Comparison of ENCODE assay signal across 25 mouse cellular contexts in the genomic region with DNA sequence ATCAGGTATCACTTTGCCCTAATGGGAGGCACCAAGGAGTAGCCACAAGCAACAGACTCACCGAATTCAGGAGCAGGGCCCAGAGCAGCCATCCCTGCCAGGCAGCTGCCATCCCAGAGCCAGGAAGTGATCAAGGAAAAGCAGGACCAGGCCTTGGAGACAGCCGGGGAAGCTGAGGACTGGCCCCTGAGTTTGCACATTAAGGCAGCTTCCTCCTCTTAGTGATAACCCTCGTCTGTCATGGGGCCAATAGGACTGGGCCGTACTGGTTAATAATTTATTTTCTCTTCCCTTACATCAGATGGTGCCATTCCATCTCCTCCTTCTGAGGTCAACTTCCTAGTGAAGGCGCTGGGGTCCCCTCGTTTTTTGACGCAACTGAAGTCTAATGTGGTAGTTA. TPM values are rescaled to one million over a fixed set of nuclear protein-coding genes. Genes with fewer than 3 reads are reported as not detected.
A peak's percentile ranks its signal among the peaks of the same experiment; 100 is the strongest.
DNase-seq lines count a peak whose midpoint lies in the region; ATAC-seq and TF ChIP-seq lines count a peak whose summit lies in the region.
"Had no signal": no experiment of that assay in that cellular context is flagged by ENCODE, and none has a peak within 500 bp of the region (broad histone marks: within the 10 kb centered on the region; RNA-seq: fewer than 3 reads in every experiment).

Gene Npc1l1 (minus strand): TSS at position 132 of the 400 bp plus-strand sequence.

- no peak within 1 kb of the TSS for H3K9ac ChIP-seq in intestine, postnatal 0 days (ENCODE audit: low read depth, low read length)
- no peak within 1 kb of the TSS for H3K9ac ChIP-seq in stomach, embryonic 16.5 days (ENCODE audit: low read length)
- H3K9ac ChIP-seq: embryonic facial prominence, embryonic 12.5 days; embryonic facial prominence, embryonic 15.5 days; forebrain, embryonic 15.5 days; hindbrain, embryonic 12.5 days; hindbrain, embryonic 15.5 days had no signal

- H3K4me1 ChIP-seq in E14TG2a.4 (replicated peaks; ENCODE audit: low read depth, low read length) = peaks cover 8% of the 10 kb centered on the region; the same call in 1 of the 2 replicates
- 0 out of 2 replicates have a peak, but pooled peaks cover 5% of the 10 kb centered on the region for H3K4me1 ChIP-seq in intestine, postnatal 0 days (replicated peaks; ENCODE audit: control insufficient read depth, insufficient read depth, low read length)
- no peaks in the 10 kb centered on the region for H3K4me1 ChIP-seq in stomach, embryonic 16.5 days (ENCODE audit: control insufficient read depth, insufficient read depth, low read length)
- H3K4me1 ChIP-seq: embryonic facial prominence, embryonic 12.5 days; embryonic facial prominence, embryonic 15.5 days; forebrain, embryonic 15.5 days; hindbrain, embryonic 12.5 days; hindbrain, embryonic 15.5 days had no signal

- peak within 1 kb of the TSS; percentile 80 for H3K27ac ChIP-seq in intestine, postnatal 0 days (ENCODE audit: low read depth, low read length)
- H3K27ac ChIP-seq in stomach, embryonic 16.5 days (ENCODE audit: low read length) = no peak within 1 kb of the TSS
- H3K27ac ChIP-seq: embryonic facial prominence, embryonic 12.5 days; embryonic facial prominence, embryonic 15.5 days; forebrain, embryonic 15.5 days; gastrocnemius, adult 2 months; hindbrain, embryonic 12.5 days; hindbrain, embryonic 15.5 days had no signal

- peaks cover 24% of the 10 kb centered on the region for H3K27me3 ChIP-seq in E14TG2a.4 (ENCODE audit: insufficient read depth, low read length)
- H3K27me3 ChIP-seq in intestine, postnatal 0 days (replicated peaks; ENCODE audit: control insufficient read depth, insufficient read depth, low read length) = no peaks in the 10 kb centered on the region
- H3K27me3 ChIP-seq in stomach, embryonic 16.5 days (ENCODE audit: control insufficient read depth, insufficient read depth, low read length) = no peaks in the 10 kb centered on the region
- H3K27me3 ChIP-seq: embryonic facial prominence, embryonic 12.5 days; embryonic facial prominence, embryonic 15.5 days; forebrain, embryonic 15.5 days; hindbrain, embryonic 12.5 days; hindbrain, embryonic 15.5 days had no signal

- H3K4me2 ChIP-seq in intestine, postnatal 0 days (replicated peaks; ENCODE audit: low read depth) = peak within 1 kb of the TSS; percentile 72
- no peak within 1 kb of the TSS for H3K4me2 ChIP-seq in stomach, embryonic 16.5 days (ENCODE audit: low read depth, low read length)
- H3K4me2 ChIP-seq: embryonic facial prominence, embryonic 12.5 days; embryonic facial prominence, embryonic 15.5 days; forebrain, embryonic 15.5 days; heart, embryonic 11.5 days; hindbrain, embryonic 12.5 days; hindbrain, embryonic 15.5 days had no signal

- no peak for DNase-seq in kidney, adult 11 months
- DNase-seq in neural tube, embryonic 10.5 days (ENCODE audit: extremely low spot score, low spot score) = no peak
- DNase-seq: adrenal gland, postnatal 10 days; adrenal gland, postnatal 36 days; cerebellum, adult 11 months; cerebellum, adult 2 months; cerebellum, adult 9-11 months; cerebellum, postnatal 25 days; gastrocnemius, adult 2 months; gastrocnemius, postnatal 14 days; heart, adult 11 months had no signal

- WGBS in intestine, postnatal 0 days = 45% methylated on average over 7 of the region's 7 CpGs
- 65% methylated on average over 7 of the region's 7 CpGs for WGBS in stomach, embryonic 16.5 days

- no peaks in the 10 kb centered on the region for H3K36me3 ChIP-seq in E14TG2a.4 (ENCODE audit: insufficient read depth, low read length)
- peaks cover 2% of the 10 kb centered on the region; the same call in 1 of the 2 replicates for H3K36me3 ChIP-seq in intestine, postnatal 0 days (ENCODE audit: control insufficient read depth, insufficient read depth)
- H3K36me3 ChIP-seq in stomach, embryonic 16.5 days (ENCODE audit: control insufficient read depth, insufficient read depth, low read length) = no peaks in the 10 kb centered on the region
- H3K36me3 ChIP-seq: embryonic facial prominence, embryonic 12.5 days; embryonic facial prominence, embryonic 15.5 days; forebrain, embryonic 15.5 days; G1E; hindbrain, embryonic 12.5 days; hindbrain, embryonic 15.5 days had no signal

- ATAC-seq in intestine, postnatal 0 days = peak; percentile 81
- peak; percentile 27; the same call in 1 of the 2 replicates for ATAC-seq in stomach, embryonic 16.5 days (ENCODE audit: insufficient read depth, low FRiP score)
- ATAC-seq in frontal cortex, adult (ENCODE audit: low TSS enrichment) = no peak
- ATAC-seq: forebrain, embryonic 15.5 days; Patski had no signal

- TF ChIP-seq CTCF in E14TG2a.4 (conservative IDR thresholded peaks at IDR 0.05; ENCODE audit: low read length) = no peak
- TF ChIP-seq CTCF in intestine, postnatal 0 days (IDR thresholded peaks at IDR 0.05; ENCODE audit: low read depth) = no peak

- peaks cover 6% of the 10 kb centered on the region for H3K9me3 ChIP-seq in E14TG2a.4 (ENCODE audit: low read length)
- H3K9me3 ChIP-seq in intestine, postnatal 0 days (ENCODE audit: control insufficient read depth) = no peaks in the 10 kb centered on the region
- H3K9me3 ChIP-seq in stomach, embryonic 16.5 days (replicated peaks; ENCODE audit: control insufficient read depth, low read length) = 0 out of 2 replicates have a peak, but pooled peaks cover 4% of the 10 kb centered on the region
- H3K9me3 ChIP-seq: embryonic facial prominence, embryonic 15.5 days; forebrain, embryonic 15.5 days; hindbrain, embryonic 12.5 days had no signal

- H3K4me3 ChIP-seq in E14TG2a.4 (replicated peaks; ENCODE audit: low read length) = peak within 1 kb of the TSS; percentile 55
- H3K4me3 ChIP-seq in intestine, postnatal 0 days (ENCODE audit: low read depth, low read length) = peak within 1 kb of the TSS; percentile 41
- no peak within 1 kb of the TSS for H3K4me3 ChIP-seq in stomach, embryonic 16.5 days (replicated peaks; ENCODE audit: low read length)
- H3K4me3 ChIP-seq: embryonic facial prominence, embryonic 12.5 days; embryonic facial prominence, embryonic 15.5 days; forebrain, embryonic 15.5 days; gastrocnemius, adult 2 months; hindbrain, embryonic 12.5 days; hindbrain, embryonic 15.5 days had no signal

RNA-seq across cellular contexts. Expression of gene Npc1l1, which starts in this region (rescaled TPM):
- 70.7 and 75.4 TPM in 2 replicates for polyA plus RNA-seq in intestine, postnatal 0 days (2015; fragmentation: Nextera tagmentation; extraction: Ambion mirVana)
- 3.5 and 3.8 TPM in 2 replicates for polyA plus RNA-seq in stomach, embryonic 16.5 days (2015; fragmentation: Nextera tagmentation; extraction: Ambion mirVana)
- polyA plus RNA-seq: forebrain, embryonic 11.5 days; G1E; heart, embryonic 11.5 days; heart, embryonic 14.5 days; hindbrain, embryonic 12.5 days had no signal

Comparison
In these comparisons a context has a peak if more than half of its experiments do, and no peak if none do; other contexts are left out.
1. RNA of gene Npc1l1 (polyA plus RNA-seq): 70.7 to 75.4 TPM in intestine, postnatal 0 days; 3.5 to 3.8 TPM in stomach, embryonic 16.5 days; every median in the first group is over 10 times any median in the second.